ENCODE assay signal across 8 mouse cellular contexts in the genomic region with DNA sequence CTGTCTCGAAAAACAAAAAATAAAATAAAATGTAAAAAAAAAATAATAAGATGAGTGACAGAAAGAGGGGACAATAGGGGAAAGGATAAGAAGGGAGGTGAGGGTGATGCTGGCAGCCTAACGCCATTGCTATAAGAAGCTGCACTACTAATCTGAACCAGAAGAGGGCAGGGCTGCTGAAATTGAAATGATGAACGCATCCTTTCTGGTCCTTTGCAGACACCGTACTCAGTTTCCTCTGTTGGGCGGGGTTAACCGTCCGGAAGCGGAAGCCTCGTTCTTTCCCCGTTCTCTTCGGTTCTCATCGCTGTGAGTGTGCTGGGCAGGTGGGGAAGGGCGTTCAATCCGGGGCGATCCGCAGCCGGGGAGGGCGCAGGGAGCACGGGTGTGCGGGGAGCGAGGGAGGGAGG. TPM values are rescaled to one million over a fixed set of nuclear protein-coding genes. Genes with fewer than 3 reads are reported as not detected.
A peak's percentile ranks its signal among the peaks of the same experiment; 100 is the strongest.
DNase-seq lines count a peak whose midpoint lies in the region; ATAC-seq and TF ChIP-seq lines count a peak whose summit lies in the region.

TSS of gene Rpl38 (plus strand) at position 224 of the 410 bp plus-strand sequence.

- H3K27me3 ChIP-seq in heart, embryonic 13.5 days (replicated peaks): peaks cover 34% of the 10 kb centered on the region
- H3K27me3 ChIP-seq in kidney, postnatal 0 days (ENCODE audit: insufficient read depth, low read length): no peaks in the 10 kb centered on the region
- H3K27me3 ChIP-seq in liver, adult 2 months (ENCODE audit: control insufficient read depth, insufficient read depth, low read length): no peaks in the 10 kb centered on the region

- DNase-seq in c-Kit-negative CD71-positive TER-119-positive erythroid progenitor cells, embryonic 14.5 days (ENCODE audit: low read depth, low spot score): peak; percentile 93
- DNase-seq in fibroblast of lung, adult 2 months (ENCODE audit: low read depth): peak; percentile 87
- peak; percentile 97 for DNase-seq in kidney, postnatal 0 days (ENCODE audit: low spot score)
- DNase-seq in liver, adult 2 months (ENCODE audit: extremely low read depth, low read depth, low spot score): peak; percentile 89
- DNase-seq in spleen, postnatal 36 days (ENCODE audit: low spot score in 2 of 2): peak; percentile 89 to 93

- peaks cover 21% of the 10 kb centered on the region for H3K4me1 ChIP-seq in heart, embryonic 13.5 days
- H3K4me1 ChIP-seq in kidney, postnatal 0 days (replicated peaks; ENCODE audit: insufficient read depth, low read length): peaks cover 7% of the 10 kb centered on the region; the same call in 1 of the 2 replicates
- peaks cover 4% of the 10 kb centered on the region for H3K4me1 ChIP-seq in liver, adult 2 months (ENCODE audit: control insufficient read depth, insufficient read depth, low read length)

- TF ChIP-seq CTCF in kidney, postnatal 0 days (IDR thresholded peaks at IDR 0.05; ENCODE audit: low read depth): peak; percentile 95
- peak; percentile 47 for TF ChIP-seq CTCF in liver, adult 2 months (IDR thresholded peaks at IDR 0.05; ENCODE audit: low read depth, low read length)

- H3K79me2 ChIP-seq in liver, adult 2 months (ENCODE audit: control insufficient read depth, insufficient read depth, low read length): peaks cover 2% of the 10 kb centered on the region; the same call in 1 of the 2 replicates

- peak within 1 kb of the TSS; percentile 91 for H3K4me2 ChIP-seq in heart, embryonic 13.5 days
- peak within 1 kb of the TSS; percentile 90 for H3K4me2 ChIP-seq in kidney, postnatal 0 days (ENCODE audit: low read length)

- H3K9me3 ChIP-seq in heart, embryonic 13.5 days: no peaks in the 10 kb centered on the region
- no peaks in the 10 kb centered on the region for H3K9me3 ChIP-seq in kidney, postnatal 0 days (replicated peaks; ENCODE audit: low read length)

- peak within 1 kb of the TSS; percentile 97 for H3K9ac ChIP-seq in heart, embryonic 13.5 days
- H3K9ac ChIP-seq in kidney, postnatal 0 days (ENCODE audit: low read depth, low read length): peak within 1 kb of the TSS; percentile 96
- H3K9ac ChIP-seq in liver, adult 2 months (ENCODE audit: low read depth, low read length): peak within 1 kb of the TSS; percentile 77

- ATAC-seq in CD4-positive, CD25-positive, alpha-beta regulatory T cell, adult 4 months: peak; percentile 72
- peak; percentile 45; the same call in 1 of the 2 replicates for ATAC-seq in heart, embryonic 13.5 days (ENCODE audit: extremely low read depth, insufficient number of reproducible peaks, low FRiP score, low TSS enrichment)
- ATAC-seq in kidney, postnatal 0 days (replicated peaks; ENCODE audit: low FRiP score, low read depth): peak; percentile 82
- peak; percentile 85 for ATAC-seq in monocyte, adult 5-6 weeks (replicated peaks; ENCODE audit: insufficient number of reproducible peaks, low FRiP score, low TSS enrichment, poor library complexity, severe bottlenecking)

- peak within 1 kb of the TSS; percentile 92 for H3K27ac ChIP-seq in heart, embryonic 13.5 days (replicated peaks)
- peak within 1 kb of the TSS; percentile 96 for H3K27ac ChIP-seq in kidney, postnatal 0 days
- peak within 1 kb of the TSS; percentile 60 for H3K27ac ChIP-seq in liver, adult 2 months (replicated peaks; ENCODE audit: insufficient read depth, low read depth, low read length)

- peak within 1 kb of the TSS; percentile 96 for H3K4me3 ChIP-seq in heart, embryonic 13.5 days
- peak within 1 kb of the TSS; percentile 85 for H3K4me3 ChIP-seq in kidney, postnatal 0 days (replicated peaks; ENCODE audit: low read depth, low read length)
- peak within 1 kb of the TSS; percentile 70 for H3K4me3 ChIP-seq in liver, adult 2 months (ENCODE audit: insufficient read depth, low read depth, low read length)

- 0% methylated on average over 12 of the region's 21 CpGs for WGBS in heart, embryonic 13.5 days
- WGBS in kidney, postnatal 0 days: under 1% methylated on average over 20 of the region's 21 CpGs
- under 1% methylated on average over 18 of the region's 21 CpGs for WGBS in liver, adult 2 months

- peak; percentile 88 for TF ChIP-seq POLR2A in liver, adult 2 months (IDR thresholded peaks at IDR 0.05; ENCODE audit: extremely low read depth, insufficient read depth, low read length)

- peaks cover 34% of the 10 kb centered on the region for H3K36me3 ChIP-seq in heart, embryonic 13.5 days
- H3K36me3 ChIP-seq in kidney, postnatal 0 days (ENCODE audit: insufficient read depth, low read length): peaks cover 27% of the 10 kb centered on the region
- H3K36me3 ChIP-seq in liver, adult 2 months (ENCODE audit: control insufficient read depth, insufficient read depth, low read length): peaks cover 15% of the 10 kb centered on the region; the same call in 1 of the 2 replicates

RNA-seq across cellular contexts. Expression of gene Rpl38, which starts in this region (rescaled TPM):
- polyA plus RNA-seq in CD4-positive, CD25-positive, alpha-beta regulatory T cell, adult 4 months (2017; shearing (Covaris generic)): 1,000 to 10,000 TPM in 1 of 2 experiments, 100 to 1,000 TPM in 1; 937 to 1,379 TPM
- polyA plus RNA-seq in heart, embryonic 13.5 days (2015; fragmentation: Nextera tagmentation; extraction: Ambion mirVana): 754 and 817 TPM in 2 replicates
- 1,186 and 1,429 TPM in 2 replicates for polyA plus RNA-seq in kidney, postnatal 0 days (2015; fragmentation: Nextera tagmentation; extraction: Ambion mirVana)
- 969 and 1,006 TPM in 2 replicates for total RNA-seq in liver, adult 2 months (2014; rRNA removed)
- 245 and 258 TPM in 2 replicates for polyA plus RNA-seq in liver, adult 2 months (2012; rRNA removed)
- 1,558 to 1,754 TPM (median 1,732 TPM) in 3 replicates for total RNA-seq in monocyte, adult 5-6 weeks (2017)

Comparison
In these comparisons a context has a peak if more than half of its experiments do, and no peak if none do; other contexts are left out.
1. Peak in every context shown above with its lines: DNase-seq, ATAC-seq, H3K4me3 ChIP-seq and H3K27ac ChIP-seq.